Mouse (Mus musculus) macrophage (primary cell): ENCODE results near the gene Epha4. TPM values are rescaled to one million over a fixed set of nuclear protein-coding genes. Genes with fewer than 3 reads are reported as not detected.

Source experiments
- H3K27ac ChIP-seq: fragments of 350-480 bp; formaldehyde crosslinking; 2 replicates; pipeline ENCODE4 v1.9.0; 2021
- H3K36me3 ChIP-seq: fragments of 350-480 bp; formaldehyde crosslinking; 2 replicates; pipeline ENCODE4 v1.9.0; 2021; ENCODE audit errors: inconsistent target
- H3K4me3 ChIP-seq: fragments of 350-480 bp; formaldehyde crosslinking; 2 replicates; pipeline ENCODE4 v1.9.0; 2021; ENCODE audit errors: inconsistent target
- H3K79me2 ChIP-seq: fragments of 350-480 bp; formaldehyde crosslinking; 2 replicates; pipeline ENCODE4 v1.9.0; 2021; ENCODE audit errors: inconsistent target
- WGBS: methylation state at CpG from one replicate; pipeline ENCODE4 v1.1.7; 2026; ENCODE audit warnings: inconsistent platforms; ENCODE audit not compliant: missing documents; 5-methylcytosine and 5-hydroxymethylcytosine counted together
- polyA plus RNA-seq: library from polyadenylated mRNA; stranded (reverse); fragments of 250-400 nt; gene quantifications from 3 replicates; pipeline ENCODE4 v1.2.4, GENCODE M21; 2018; ENCODE audit warnings: inconsistent platforms

Gene Epha4
- polyA plus RNA-seq, 1 experiment from 2014 or later: not detected

GRCm38 (mm10) chr1:77452721-77453120 is 62.2 kb downstream of the Epha4 start:
- 91% methylated on average over 3 of the region's 3 CpGs for WGBS
- Histone ChIP-seq H3K27ac (no peak overlapping the region), H3K79me2 (no peaks in the 10 kb centered on the region), H3K4me3 (no peak overlapping the region), H3K36me3 (no peaks in the 10 kb centered on the region)

GRCm38 (mm10) chr1:77451541-77451940 is 63.3 kb downstream of the Epha4 start:
- Histone ChIP-seq H3K36me3 (no peaks in the 10 kb centered on the region), H3K27ac (no peak overlapping the region), H3K4me3 (no peak overlapping the region), H3K79me2 (no peaks in the 10 kb centered on the region)
- 93% methylated on average over 3 of the region's 3 CpGs for WGBS

- WGBS: 90% methylated on average over 3 of the region's 3 CpGs
- no peaks in the 10 kb centered on the region for H3K79me2 ChIP-seq
- no peaks in the 10 kb centered on the region for H3K36me3 ChIP-seq
- no peak overlapping the region for H3K4me3 ChIP-seq
- no peak overlapping the region for H3K27ac ChIP-seq
Observed at GRCm38 (mm10) chr1:77450201-77450600, 64.7 kb downstream of the Epha4 start.

- Histone ChIP-seq H3K27ac (no peak overlapping the region), H3K79me2 (no peaks in the 10 kb centered on the region), H3K4me3 (no peak overlapping the region), H3K36me3 (no peaks in the 10 kb centered on the region)
- 100% methylated on average over 1 of the region's 1 CpGs for WGBS
Observed at GRCm38 (mm10) chr1:77447061-77447614, 67.8 kb downstream of the Epha4 start.

- Histone ChIP-seq H3K27ac (no peak overlapping the region), H3K4me3 (no peak overlapping the region), H3K36me3 (no peaks in the 10 kb centered on the region), H3K79me2 (no peaks in the 10 kb centered on the region)
- 93% methylated on average over 12 of the region's 12 CpGs for WGBS
Observed at GRCm38 (mm10) chr1:77446438-77446837, 68.5 kb downstream of the Epha4 start.

- Histone ChIP-seq H3K36me3 (no peaks in the 10 kb centered on the region), H3K4me3 (no peak overlapping the region), H3K79me2 (no peaks in the 10 kb centered on the region), H3K27ac (no peak overlapping the region)
- WGBS: 90% methylated on average over 6 of the region's 9 CpGs
Observed at GRCm38 (mm10) chr1:77444648-77445047, 70.2 kb downstream of the Epha4 start.

- WGBS: 1% methylated on average over 4 of the region's 4 CpGs
- no peak overlapping the region for H3K27ac ChIP-seq
- H3K79me2 ChIP-seq: no peaks in the 10 kb centered on the region
- H3K4me3 ChIP-seq: no peak overlapping the region
- H3K36me3 ChIP-seq: no peaks in the 10 kb centered on the region
Observed at GRCm38 (mm10) chr1:77441987-77442386, 72.9 kb downstream of the Epha4 start.

GRCm38 (mm10) chr1:77441401-77441800 is 73.5 kb downstream of the Epha4 start:
- no peak overlapping the region for H3K4me3 ChIP-seq
- no peaks in the 10 kb centered on the region for H3K79me2 ChIP-seq
- no peak overlapping the region for H3K27ac ChIP-seq
- no peaks in the 10 kb centered on the region for H3K36me3 ChIP-seq
- 84% methylated on average over 4 of the region's 4 CpGs for WGBS

- WGBS: 94% methylated on average over 10 of the region's 10 CpGs
- no peak overlapping the region for H3K4me3 ChIP-seq
- H3K27ac ChIP-seq: no peak overlapping the region
- no peaks in the 10 kb centered on the region for H3K79me2 ChIP-seq
- H3K36me3 ChIP-seq: no peaks in the 10 kb centered on the region
Observed at GRCm38 (mm10) chr1:77440512-77440911, 74.4 kb downstream of the Epha4 start.

GRCm38 (mm10) chr1:77439383-77440074 is 75.4 kb downstream of the Epha4 start:
- 94% methylated on average over 3 of the region's 3 CpGs for WGBS

GRCm38 (mm10) chr1:77438639-77439038 is 76.2 kb downstream of the Epha4 start:
- WGBS: 11% methylated on average over 4 of the region's 4 CpGs
- Histone ChIP-seq H3K27ac (no peak overlapping the region), H3K79me2 (no peaks in the 10 kb centered on the region), H3K4me3 (no peak overlapping the region), H3K36me3 (no peaks in the 10 kb centered on the region)

More at GRCm38 (mm10) chr1:77439383-77440074, 75.4 kb downstream of the Epha4 start:
- Histone ChIP-seq H3K27ac (no peak overlapping the region), H3K79me2 (no peaks in the 10 kb centered on the region), H3K36me3 (no peaks in the 10 kb centered on the region), H3K4me3 (no peak overlapping the region)

GRCm38 (mm10) chr1:77437881-77438610 is 76.8 kb downstream of the Epha4 start:
- Histone ChIP-seq H3K79me2 (no peaks in the 10 kb centered on the region), H3K36me3 (no peaks in the 10 kb centered on the region), H3K27ac (no peak overlapping the region), H3K4me3 (no peak overlapping the region)
- 87% methylated on average over 10 of the region's 10 CpGs for WGBS

GRCm38 (mm10) chr1:77435045-77435444 is 79.8 kb downstream of the Epha4 start:
- 78% methylated on average over 4 of the region's 4 CpGs for WGBS
- H3K27ac ChIP-seq: no peak overlapping the region
- H3K79me2 ChIP-seq: no peaks in the 10 kb centered on the region
- no peak overlapping the region for H3K4me3 ChIP-seq
- H3K36me3 ChIP-seq: no peaks in the 10 kb centered on the region

- 100% methylated on average over 2 of the region's 3 CpGs for WGBS
- H3K4me3 ChIP-seq: no peak overlapping the region
- no peak overlapping the region for H3K27ac ChIP-seq
- H3K79me2 ChIP-seq: no peaks in the 10 kb centered on the region
- no peaks in the 10 kb centered on the region for H3K36me3 ChIP-seq
Observed at GRCm38 (mm10) chr1:77433148-77433547, 81.7 kb downstream of the Epha4 start.

- Histone ChIP-seq H3K79me2 (no peaks in the 10 kb centered on the region), H3K36me3 (no peaks in the 10 kb centered on the region), H3K27ac (no peak overlapping the region), H3K4me3 (no peak overlapping the region)
- 96% methylated on average over 2 of the region's 2 CpGs for WGBS
Observed at GRCm38 (mm10) chr1:77432489-77432888, 82.4 kb downstream of the Epha4 start.
